Mouse (Mus musculus) embryonic fibroblast, embryonic 13.5 days (primary cell): ENCODE measurements at regions not wholly inside any gene's neighbourhood (a gene's known extent, or its start where the extent isn't known, plus 50 kb on each side); places are given as distances from the start of the nearest gene placed in this dataset.

Experiments
- CTCF ChIP-seq: IDR thresholded peaks from 2 replicates; pipeline ENCODE4 v1.5.1; 2011; ENCODE audit warnings: mild to moderate bottlenecking, control low read depth, low read length, moderate library complexity, borderline replicate concordance; ENCODE audit not compliant: insufficient read depth
- POLR2A ChIP-seq: IDR thresholded peaks from 2 replicates; pipeline ENCODE4 v1.6.1; 2011; ENCODE audit warnings: low read depth, mild to moderate bottlenecking, control low read depth, low read length, moderate library complexity

DNA sequence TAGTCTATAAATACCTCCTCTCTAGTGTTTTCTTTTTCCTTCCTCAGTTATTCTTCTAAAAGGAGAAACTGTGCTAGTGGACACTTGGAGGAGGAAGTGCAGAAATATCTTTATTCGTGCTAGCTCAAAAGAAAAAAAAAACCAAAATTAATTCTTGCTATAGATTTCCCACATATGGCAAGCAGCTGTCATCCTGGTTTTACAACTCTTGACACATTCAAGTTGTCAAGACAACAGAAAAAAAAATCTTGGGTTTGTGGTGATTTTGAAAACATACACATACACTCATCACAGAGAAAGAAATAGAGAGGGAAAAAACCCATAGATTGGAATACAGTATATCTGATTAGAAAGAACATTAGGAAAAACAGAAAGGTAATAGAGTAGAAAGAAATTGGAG, 352.8 kb upstream of the Slco3a1 start:
- TF ChIP-seq CTCF (no peak), POLR2A (no peak)
